ENCODE assay signal across 24 mouse cellular contexts in genomic region chr4:130543121-130543520, GRCm38 (mm10). TPM values are rescaled to one million over a fixed set of nuclear protein-coding genes. Genes with fewer than 3 reads are reported as not detected.
DNase-seq lines count a peak whose midpoint lies in the region; ATAC-seq and TF ChIP-seq lines count a peak whose summit lies in the region.
"Had no signal": no experiment of that assay in that cellular context is flagged by ENCODE, and none has a peak within 500 bp of the region (broad histone marks: within the 10 kb centered on the region; RNA-seq: fewer than 3 reads in every experiment).

No protein-coding gene starts in this region.

- H3K4me1 ChIP-seq in cerebellum, adult 2 months (ENCODE audit: control insufficient read depth, insufficient read depth, low read length): peaks cover 67% of the 10 kb centered on the region
- H3K4me1 ChIP-seq in hindbrain, embryonic 11.5 days (replicated peaks; ENCODE audit: control insufficient read depth, insufficient read depth, low read length): peaks cover 20% of the 10 kb centered on the region
- H3K4me1 ChIP-seq in hindbrain, postnatal 0 days (ENCODE audit: insufficient read depth, low read length): peaks cover 28% of the 10 kb centered on the region
- peaks cover 43% of the 10 kb centered on the region for H3K4me1 ChIP-seq in hindbrain, embryonic 14.5 days (replicated peaks; ENCODE audit: control insufficient read depth, insufficient read depth, low read length)
- H3K4me1 ChIP-seq: liver, embryonic 15.5 days had no signal

- DNase-seq in cerebellum, adult 2 months: peak in 1 of 2 experiments; percentile 36
- DNase-seq in hindbrain, embryonic 11.5 days (ENCODE audit: low spot score): no peak
- no peak for DNase-seq in hindbrain, postnatal 0 days (ENCODE audit: low spot score)
- peak; percentile 58 to 66 for DNase-seq in cerebellum, postnatal 10 days
- DNase-seq in hindbrain, embryonic 14.5 days (ENCODE audit: low spot score): no peak
- no peak for DNase-seq in layer of hippocampus, adult 9-10 months (ENCODE audit: low spot score)
- DNase-seq: adrenal gland, postnatal 14 days; heart, postnatal 36 days; kidney, adult 2 months; liver; lung, postnatal 36 days; right cerebral cortex, adult 18-20 months; right cerebral cortex, postnatal 4 days; thymus, postnatal 4 days had no signal

- ATAC-seq in cerebellum, adult (ENCODE audit: insufficient number of reproducible peaks, low FRiP score, low TSS enrichment): no peak
- ATAC-seq in hindbrain, embryonic 11.5 days (ENCODE audit: low FRiP score): no peak
- no peak for ATAC-seq in hindbrain, postnatal 0 days
- no peak for ATAC-seq in hindbrain, embryonic 14.5 days (ENCODE audit: low FRiP score)
- ATAC-seq: forebrain, embryonic 15.5 days; inflammation-experienced regulatory T-cells, adult 6 months had no signal

- no peaks in the 10 kb centered on the region for H3K27me3 ChIP-seq in cerebellum, adult 2 months (ENCODE audit: control insufficient read depth, insufficient read depth, low read length)
- H3K27me3 ChIP-seq in hindbrain, embryonic 11.5 days (ENCODE audit: control insufficient read depth, insufficient read depth, low read length): no peaks in the 10 kb centered on the region
- H3K27me3 ChIP-seq in hindbrain, postnatal 0 days (ENCODE audit: insufficient read depth, low read length): no peaks in the 10 kb centered on the region
- H3K27me3 ChIP-seq in hindbrain, embryonic 14.5 days (ENCODE audit: control insufficient read depth, insufficient read depth, low read length): no peaks in the 10 kb centered on the region
- H3K27me3 ChIP-seq: embryonic facial prominence, embryonic 12.5 days; forebrain, embryonic 15.5 days; heart, embryonic 15.5 days; lung, embryonic 15.5 days had no signal

- no peak overlapping the region for H3K9ac ChIP-seq in hindbrain, embryonic 11.5 days (ENCODE audit: low read depth, low read length)
- no peak overlapping the region for H3K9ac ChIP-seq in hindbrain, postnatal 0 days (replicated peaks; ENCODE audit: low read length)
- H3K9ac ChIP-seq in hindbrain, embryonic 14.5 days: no peak overlapping the region
- H3K9ac ChIP-seq: embryonic facial prominence, embryonic 12.5 days; forebrain, embryonic 15.5 days; heart, embryonic 15.5 days; liver, embryonic 15.5 days; lung, embryonic 15.5 days had no signal

- TF ChIP-seq POLR2A in cerebellum, adult 2 months (IDR thresholded peaks at IDR 0.05; ENCODE audit: borderline replicate concordance, insufficient read depth, low read length): no peak

- H3K9me3 ChIP-seq in hindbrain, embryonic 11.5 days (ENCODE audit: control insufficient read depth, low read length): no peaks in the 10 kb centered on the region
- H3K9me3 ChIP-seq in hindbrain, postnatal 0 days (ENCODE audit: low read length): no peaks in the 10 kb centered on the region
- H3K9me3 ChIP-seq in hindbrain, embryonic 14.5 days (ENCODE audit: control insufficient read depth, low read length): no peaks in the 10 kb centered on the region
- H3K9me3 ChIP-seq: embryonic facial prominence, embryonic 12.5 days; forebrain, embryonic 15.5 days; heart, embryonic 15.5 days; limb, embryonic 10.5 days; liver, embryonic 15.5 days; lung, embryonic 15.5 days; megakaryocyte, embryonic 14.5 days had no signal

- WGBS in cerebellum, adult 2 months: 29% methylated on average over 4 of the region's 4 CpGs
- WGBS in hindbrain, embryonic 11.5 days: 80% methylated on average over 4 of the region's 4 CpGs
- WGBS in hindbrain, postnatal 0 days: 57% methylated on average over 4 of the region's 4 CpGs
- WGBS in hindbrain, embryonic 14.5 days: 63% methylated on average over 4 of the region's 4 CpGs

- no peaks in the 10 kb centered on the region for H3K36me3 ChIP-seq in hindbrain, embryonic 11.5 days (ENCODE audit: control insufficient read depth, insufficient read depth, low read length)
- no peaks in the 10 kb centered on the region for H3K36me3 ChIP-seq in hindbrain, postnatal 0 days (ENCODE audit: insufficient read depth, low read length)
- H3K36me3 ChIP-seq in hindbrain, embryonic 14.5 days (replicated peaks; ENCODE audit: control insufficient read depth, insufficient read depth): no peaks in the 10 kb centered on the region; the same call in 1 of the 2 replicates
- H3K36me3 ChIP-seq: embryonic facial prominence, embryonic 12.5 days; heart, embryonic 15.5 days; liver, embryonic 15.5 days; lung, embryonic 15.5 days had no signal

- no peak overlapping the region for H3K4me3 ChIP-seq in cerebellum, adult 2 months (replicated peaks; ENCODE audit: insufficient read depth, low read depth, low read length)
- H3K4me3 ChIP-seq in hindbrain, embryonic 11.5 days (ENCODE audit: low read depth, low read length): no peak overlapping the region
- no peak overlapping the region for H3K4me3 ChIP-seq in hindbrain, postnatal 0 days (ENCODE audit: low read length)
- no peak overlapping the region for H3K4me3 ChIP-seq in hindbrain, embryonic 14.5 days (replicated peaks; ENCODE audit: low read length)
- H3K4me3 ChIP-seq: embryonic facial prominence, embryonic 12.5 days; forebrain, embryonic 15.5 days; heart, embryonic 15.5 days; limb, embryonic 10.5 days; liver, embryonic 15.5 days; lung, embryonic 15.5 days; megakaryocyte, embryonic 14.5 days had no signal

- H3K27ac ChIP-seq in cerebellum, adult 2 months (ENCODE audit: insufficient read depth, low read length): peak overlapping the region; percentile 32
- peak overlapping the region; percentile 91 for H3K27ac ChIP-seq in hindbrain, embryonic 11.5 days (ENCODE audit: low read depth, low read length)
- H3K27ac ChIP-seq in hindbrain, postnatal 0 days: no peak overlapping the region
- peak overlapping the region; percentile 82; the same call in 1 of the 2 replicates for H3K27ac ChIP-seq in hindbrain, embryonic 14.5 days
- H3K27ac ChIP-seq: embryonic facial prominence, embryonic 12.5 days; heart, embryonic 15.5 days; kidney, postnatal 0 days; limb, embryonic 10.5 days; liver, embryonic 15.5 days; lung, embryonic 15.5 days had no signal

- TF ChIP-seq CTCF in cerebellum, adult 2 months (IDR thresholded peaks at IDR 0.05; ENCODE audit: borderline replicate concordance, insufficient read depth, low read depth, low read length): no peak
- TF ChIP-seq CTCF in hindbrain, postnatal 0 days (IDR thresholded peaks at IDR 0.05; ENCODE audit: low read depth): no peak

- H3K4me2 ChIP-seq in hindbrain, embryonic 11.5 days (replicated peaks; ENCODE audit: low read depth, low read length): no peak overlapping the region
- H3K4me2 ChIP-seq in hindbrain, postnatal 0 days (ENCODE audit: low read depth, low read length): no peak overlapping the region
- H3K4me2 ChIP-seq in hindbrain, embryonic 14.5 days (replicated peaks): no peak overlapping the region
- H3K4me2 ChIP-seq: embryonic facial prominence, embryonic 12.5 days; forebrain, embryonic 15.5 days; heart, embryonic 15.5 days; liver, embryonic 15.5 days; lung, embryonic 15.5 days had no signal

RNA-seq across cellular contexts. Expression of gene Nkain1, which starts 30.9 kb away (rescaled TPM):
- 109 and 114 TPM in 2 replicates for polyA plus RNA-seq in cerebellum, adult 2 months (2012; rRNA removed)
- polyA plus RNA-seq in hindbrain, embryonic 11.5 days (2014; fragmentation: Nextera tagmentation; extraction: Ambion mirVana): 21.6 and 27.4 TPM in 2 replicates
- total RNA-seq in hindbrain, postnatal 0 days (2014; rRNA removed): 313 and 323 TPM in 2 replicates
- 10.1 and 10.2 TPM in 2 replicates for polyA plus RNA-seq in hindbrain, postnatal 0 days (2015; fragmentation: Nextera tagmentation; extraction: Ambion mirVana)
- 20.9 and 22.9 TPM in 2 replicates for polyA plus RNA-seq in hindbrain, embryonic 14.5 days (2014; fragmentation: Nextera tagmentation; extraction: Ambion mirVana)
- polyA plus RNA-seq: inflammation-experienced regulatory T-cells, adult 6 months; liver, embryonic 15.5 days had no signal

Comparison
In these comparisons a context has a peak if more than half of its experiments do, and no peak if none do; other contexts are left out.
1. DNase-seq: peak in cerebellum, postnatal 10 days (2 of 2); none in hindbrain, embryonic 11.5 days (single experiment), hindbrain, postnatal 0 days (single experiment), hindbrain, embryonic 14.5 days (single experiment) and layer of hippocampus, adult 9-10 months (single experiment).